Mouse (Mus musculus): ENCODE measurements around the gene Stab2. TPM values are rescaled to one million over a fixed set of nuclear protein-coding genes. Genes with fewer than 3 reads are reported as not detected.

Stab2 gene
- polyA plus RNA-seq, 1 experiment: not detected

DNA sequence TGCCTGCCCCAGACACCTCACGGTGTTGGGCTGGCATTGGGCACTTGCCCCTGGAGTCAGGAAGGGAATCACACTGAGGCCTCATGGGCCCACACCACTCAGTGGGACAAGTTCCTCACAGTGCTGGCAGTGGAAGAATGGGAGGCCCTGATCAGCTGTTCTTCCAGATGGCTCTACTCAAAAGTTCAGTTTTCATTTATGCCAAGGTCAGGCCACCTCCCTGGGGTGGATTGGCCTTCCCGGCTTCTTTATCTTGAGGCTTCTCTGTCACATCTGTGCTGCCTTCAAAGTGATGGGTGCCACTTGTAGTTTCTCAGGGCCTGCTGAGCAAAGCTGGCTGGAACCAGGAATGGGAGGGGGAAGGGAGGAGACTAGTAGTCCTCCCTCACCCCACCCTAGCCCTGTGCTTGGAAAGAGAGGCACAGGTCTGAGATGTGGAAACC is 214.3 kb downstream of the Stab2 start:
- H3K4me1 ChIP-seq (ENCODE audit: control insufficient read depth, insufficient read depth, low read length): peaks cover 14% of the 10 kb centered on the region
- WGBS: 96% methylated on average over 2 of the region's 2 CpGs
- H3K27ac ChIP-seq (ENCODE audit: insufficient read depth, low read depth, low read length): no peak overlapping the region
- TF ChIP-seq CTCF (IDR thresholded peaks at IDR 0.05; ENCODE audit: insufficient read depth, low read depth, low read length) (no peak), POLR2A (IDR thresholded peaks at IDR 0.05; ENCODE audit: insufficient read depth, low read depth, low read length) (no peak)
- no peak overlapping the region for H3K4me3 ChIP-seq (ENCODE audit: insufficient read depth, low read depth, low read length)

DNA sequence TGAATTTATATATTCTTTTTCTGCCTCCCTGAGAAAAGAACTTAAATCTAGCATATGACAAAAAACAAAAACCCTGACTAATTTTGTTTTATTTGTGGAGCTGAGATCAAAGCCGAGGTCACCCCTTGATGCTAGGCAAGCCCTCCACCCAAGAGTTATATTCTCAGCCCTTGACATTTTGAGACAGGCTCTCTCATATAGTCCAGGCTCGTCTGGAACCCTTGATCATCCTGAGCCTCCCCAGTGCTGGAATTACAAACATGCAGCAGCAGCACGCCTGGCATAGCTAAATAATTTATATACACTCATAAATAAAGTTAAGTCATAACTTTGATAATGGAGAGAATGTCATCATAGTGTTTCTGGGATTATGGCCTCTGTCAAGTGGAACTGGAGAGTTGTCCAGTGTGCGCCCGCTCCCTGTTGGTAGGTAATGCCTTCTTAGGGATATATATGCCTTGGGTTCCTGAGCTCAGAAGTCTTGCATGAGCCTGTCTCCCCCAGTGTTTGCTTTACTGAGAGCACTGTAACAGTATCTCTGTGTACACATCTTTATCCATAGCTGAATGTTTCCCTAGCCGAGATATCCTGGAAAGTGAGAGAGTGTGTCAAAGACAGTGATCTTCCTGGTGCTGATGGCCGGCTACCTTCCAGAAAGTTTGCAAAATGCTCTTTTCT is 216.2 kb downstream of the Stab2 start:
- Histone ChIP-seq H3K4me3 (ENCODE audit: insufficient read depth, low read depth, low read length) (no peak overlapping the region), H3K27ac (ENCODE audit: insufficient read depth, low read depth, low read length) (no peak overlapping the region), H3K4me1 (ENCODE audit: control insufficient read depth, insufficient read depth, low read length) (peaks cover 21% of the 10 kb centered on the region)
- 94% methylated on average over 7 of the region's 7 CpGs for WGBS
- no peak for TF ChIP-seq CTCF (IDR thresholded peaks at IDR 0.05; ENCODE audit: insufficient read depth, low read depth, low read length)
- no peak for TF ChIP-seq POLR2A (IDR thresholded peaks at IDR 0.05; ENCODE audit: insufficient read depth, low read depth, low read length)

Other genes starting within 250 kb of the Stab2 start
- not detected in 2 replicates for gene Gm49358, start 244.1 kb downstream of the Stab2 start, polyA plus RNA-seq (2012; ENCODE audit: insufficient read depth, insufficient read length, low replicate concordance, missing spikeins)
- gene Nt5dc3, start 229.0 kb downstream of the Stab2 start, polyA plus RNA-seq (2012; ENCODE audit: insufficient read depth, insufficient read length, low replicate concordance, missing spikeins): not detected in 2 replicates
- gene 1700113H08Rik, start 50.0 kb upstream of the Stab2 start, polyA plus RNA-seq (2012; ENCODE audit: insufficient read depth, insufficient read length, low replicate concordance, missing spikeins): not detected in 2 replicates

Measured in olfactory bulb, adult 2 months (tissue).